Mouse (Mus musculus) embryonic facial prominence, embryonic 15.5 days (tissue): ENCODE data around the gene Ripply1. TPM values are rescaled to one million over a fixed set of nuclear protein-coding genes. Genes with fewer than 3 reads are reported as not detected.

ENCODE experiments used
- ATAC-seq: fragments of 200-750 bp; cut with Nextera tagmentation; 2 replicates; pipeline ENCODE4 v1.8.0; 2017; ENCODE audit warnings: low read depth, moderate TSS enrichment; ENCODE audit not compliant: insufficient number of reproducible peaks, low FRiP score, low TSS enrichment
- H3K27ac ChIP-seq: fragments of 300-500 bp; sonication (generic); replicated peaks from 2 replicates; pipeline ENCODE4 v1.5.1; 2015; ENCODE audit warnings: mild to moderate bottlenecking, inconsistent platforms
- H3K27me3 ChIP-seq: fragments of 300-500 bp; sonication (generic); 2 replicates; pipeline ENCODE4 v1.6.1; 2015; ENCODE audit warnings: inconsistent platforms
- H3K36me3 ChIP-seq: fragments of 300-500 bp; sonication (generic); 2 replicates; pipeline ENCODE4 v1.6.1; 2015; ENCODE audit warnings: mild to moderate bottlenecking, inconsistent platforms
- H3K4me1 ChIP-seq: fragments of 300-500 bp; sonication (generic); 2 replicates; pipeline ENCODE4 v1.6.1; 2015; ENCODE audit warnings: inconsistent platforms
- H3K4me2 ChIP-seq: fragments of 300-500 bp; sonication (generic); replicated peaks from 2 replicates; pipeline ENCODE4 v1.6.1; 2015; ENCODE audit warnings: mild to moderate bottlenecking, inconsistent platforms
- H3K4me3 ChIP-seq: fragments of 300-500 bp; sonication (generic); replicated peaks from 2 replicates; pipeline ENCODE4 v1.5.1; 2015; ENCODE audit warnings: mild to moderate bottlenecking, inconsistent platforms
- H3K9ac ChIP-seq: fragments of 300-500 bp; sonication (generic); 2 replicates; pipeline ENCODE4 v1.6.1; 2015; ENCODE audit warnings: inconsistent platforms
- H3K9me3 ChIP-seq: fragments of 300-500 bp; sonication (generic); replicated peaks from 2 replicates; pipeline ENCODE4 v1.6.1; 2016; ENCODE audit warnings: inconsistent platforms
- whole genome bisulfite sequencing: fragments of 180-500 bp; shearing (Covaris S2); methylation state at CpG from one replicate; pipeline ENCODE4 v1.1.7; 2015; 5-methylcytosine and 5-hydroxymethylcytosine counted together
- polyA plus RNA-seq: library from polyadenylated mRNA; unstranded; fragments of >200 nt; fragmentation: Nextera tagmentation; extraction: Ambion mirVana; gene quantifications from 2 replicates; pipeline ENCODE4 v1.2.1, GENCODE M21; 2015

Ripply1 gene
- polyA plus RNA-seq, 1 experiment from 2014 or later = 1.8 TPM

DNA sequence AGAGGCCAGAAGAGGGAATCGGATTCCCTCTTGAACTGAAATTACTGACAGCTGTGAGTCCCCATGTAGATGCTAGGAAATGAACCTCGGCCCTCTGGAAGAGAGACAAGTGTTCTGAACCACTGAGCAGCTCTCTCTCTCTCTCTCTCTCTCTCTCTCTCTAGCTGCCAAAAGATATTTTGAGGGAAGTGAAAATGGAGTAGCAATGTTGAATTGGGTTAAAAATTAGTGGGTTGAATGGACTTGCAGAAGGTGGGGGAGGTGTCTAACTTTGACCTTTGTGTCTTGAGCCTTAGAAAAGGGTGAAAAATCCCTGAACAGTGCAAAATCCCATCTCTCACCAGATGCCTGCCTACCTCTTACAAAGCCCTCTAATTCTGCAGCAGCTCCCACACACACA lies 25.2 kb upstream of the Ripply1 start:
- no peaks in the 10 kb centered on the region for H3K9me3 ChIP-seq
- WGBS = 40% methylated on average over 2 of the region's 2 CpGs
- H3K9ac ChIP-seq = no peak overlapping the region
- no peaks in the 10 kb centered on the region for H3K4me1 ChIP-seq
- no peak overlapping the region for H3K4me3 ChIP-seq
- H3K27ac ChIP-seq = no peak overlapping the region
- H3K36me3 ChIP-seq = no peaks in the 10 kb centered on the region
- no peak overlapping the region for H3K4me2 ChIP-seq
- ATAC-seq = no peak
- H3K27me3 ChIP-seq = peaks cover 6% of the 10 kb centered on the region; the same call in 1 of the 2 replicates

- WGBS = 88% methylated on average over 4 of the region's 4 CpGs
- H3K27me3 ChIP-seq = peaks cover 6% of the 10 kb centered on the region; the same call in 1 of the 2 replicates
Observed at GRCm38 (mm10) chrX:139805918-139806317, 23.8 kb upstream of the Ripply1 start.

DNA sequence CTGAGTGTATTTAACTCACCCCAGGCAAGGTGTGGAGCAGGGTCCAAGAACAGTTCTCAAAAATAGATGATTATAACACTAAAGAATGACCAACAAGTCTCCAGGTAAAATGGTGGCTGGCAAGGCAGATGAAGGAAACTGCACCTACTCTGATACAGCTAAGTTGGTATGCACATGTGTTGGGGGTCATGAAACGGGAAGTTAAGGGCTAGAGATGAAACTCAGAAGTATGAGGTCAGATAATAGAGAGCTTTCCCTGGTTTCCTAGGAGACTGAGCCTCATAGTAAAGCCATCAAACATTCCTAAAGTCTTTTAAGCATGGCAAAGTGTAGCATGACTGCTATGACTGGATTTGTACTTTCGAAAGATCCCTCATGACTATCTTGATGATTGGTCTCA lies 20.9 kb upstream of the Ripply1 start:
- Histone ChIP-seq H3K9ac (no peak overlapping the region), H3K4me1 (no peaks in the 10 kb centered on the region), H3K27me3 (no peaks in the 10 kb centered on the region), H3K4me2 (no peak overlapping the region), H3K9me3 (no peaks in the 10 kb centered on the region), H3K27ac (no peak overlapping the region), H3K36me3 (no peaks in the 10 kb centered on the region), H3K4me3 (no peak overlapping the region)
- no peak for ATAC-seq
- WGBS = 63% methylated on average over 2 of the region's 2 CpGs

More at GRCm38 (mm10) chrX:139805918-139806317, 23.8 kb upstream of the Ripply1 start:
- Histone ChIP-seq H3K27ac (no peak overlapping the region), H3K4me1 (no peaks in the 10 kb centered on the region), H3K36me3 (no peaks in the 10 kb centered on the region), H3K9ac (no peak overlapping the region), H3K4me2 (no peak overlapping the region), H3K9me3 (no peaks in the 10 kb centered on the region), H3K4me3 (no peak overlapping the region)
- no peak for ATAC-seq

GRCm38 (mm10) chrX:139800406-139800878 lies 18.3 kb upstream of the Ripply1 start, which contains the start of gene Cldn2:
Gene Cldn2, plus strand, starts transcription at chrX:139800828.
- ATAC-seq = no peak
- WGBS = 59% methylated on average over 8 of the region's 8 CpGs
- Histone ChIP-seq H3K36me3 (no peaks in the 10 kb centered on the region), H3K4me1 (no peaks in the 10 kb centered on the region), H3K4me2 (no peak within 1 kb of the TSS), H3K9me3 (no peaks in the 10 kb centered on the region), H3K9ac (no peak within 1 kb of the TSS), H3K27me3 (no peaks in the 10 kb centered on the region), H3K27ac (no peak within 1 kb of the TSS), H3K4me3 (no peak within 1 kb of the TSS)

- H3K9me3 ChIP-seq = no peaks in the 10 kb centered on the region
- H3K4me2 ChIP-seq = no peak overlapping the region
- H3K27ac ChIP-seq = no peak overlapping the region
- no peaks in the 10 kb centered on the region for H3K36me3 ChIP-seq
- H3K4me3 ChIP-seq = no peak overlapping the region
- WGBS = 81% methylated on average over 3 of the region's 3 CpGs
- ATAC-seq = no peak
- H3K4me1 ChIP-seq = no peaks in the 10 kb centered on the region
- H3K27me3 ChIP-seq = no peaks in the 10 kb centered on the region
- no peak overlapping the region for H3K9ac ChIP-seq
Observed at GRCm38 (mm10) chrX:139799953-139800352, 17.8 kb upstream of the Ripply1 start.

- ATAC-seq = no peak
- H3K4me1 ChIP-seq = no peaks in the 10 kb centered on the region
- no peak overlapping the region for H3K4me2 ChIP-seq
- WGBS = 62% methylated on average over 9 of the region's 9 CpGs
- no peaks in the 10 kb centered on the region for H3K27me3 ChIP-seq
- H3K9me3 ChIP-seq = no peaks in the 10 kb centered on the region
- H3K4me3 ChIP-seq = no peak overlapping the region
- no peak overlapping the region for H3K27ac ChIP-seq
- no peaks in the 10 kb centered on the region for H3K36me3 ChIP-seq
- H3K9ac ChIP-seq = no peak overlapping the region
Observed at GRCm38 (mm10) chrX:139797875-139798274, 15.7 kb upstream of the Ripply1 start.

DNA sequence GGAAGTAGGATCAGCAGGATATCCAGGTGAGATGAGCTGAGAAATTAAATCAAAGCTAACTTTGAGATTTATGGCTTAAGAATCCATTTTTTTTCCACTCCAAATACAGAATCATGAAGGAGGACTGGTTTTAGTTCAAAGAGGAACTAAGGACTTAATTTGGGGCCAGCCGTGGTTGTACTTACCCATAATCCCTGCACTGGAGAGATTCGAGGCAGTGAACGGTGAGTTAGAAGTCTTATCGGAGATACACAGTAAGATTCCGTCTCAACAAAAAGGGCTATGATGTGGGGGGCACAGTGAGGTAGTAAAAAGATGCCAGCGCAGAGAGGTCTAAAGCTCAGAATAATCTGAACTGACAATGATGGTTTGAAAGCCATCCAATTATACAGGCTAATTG lies 13.9 kb upstream of the Ripply1 start:
- Histone ChIP-seq H3K36me3 (no peaks in the 10 kb centered on the region), H3K27ac (no peak overlapping the region), H3K27me3 (no peaks in the 10 kb centered on the region), H3K4me3 (no peak overlapping the region), H3K9me3 (no peaks in the 10 kb centered on the region), H3K4me2 (no peak overlapping the region), H3K9ac (no peak overlapping the region), H3K4me1 (no peaks in the 10 kb centered on the region)
- no peak for ATAC-seq
- 65% methylated on average over 6 of the region's 6 CpGs for WGBS

- Histone ChIP-seq H3K9ac (no peak overlapping the region), H3K4me1 (no peaks in the 10 kb centered on the region), H3K4me3 (no peak overlapping the region), H3K9me3 (no peaks in the 10 kb centered on the region), H3K27ac (no peak overlapping the region), H3K27me3 (no peaks in the 10 kb centered on the region), H3K4me2 (no peak overlapping the region), H3K36me3 (no peaks in the 10 kb centered on the region)
- 81% methylated on average over 7 of the region's 7 CpGs for WGBS
- ATAC-seq = no peak
Observed at GRCm38 (mm10) chrX:139794072-139794845, 12.1 kb upstream of the Ripply1 start.

DNA sequence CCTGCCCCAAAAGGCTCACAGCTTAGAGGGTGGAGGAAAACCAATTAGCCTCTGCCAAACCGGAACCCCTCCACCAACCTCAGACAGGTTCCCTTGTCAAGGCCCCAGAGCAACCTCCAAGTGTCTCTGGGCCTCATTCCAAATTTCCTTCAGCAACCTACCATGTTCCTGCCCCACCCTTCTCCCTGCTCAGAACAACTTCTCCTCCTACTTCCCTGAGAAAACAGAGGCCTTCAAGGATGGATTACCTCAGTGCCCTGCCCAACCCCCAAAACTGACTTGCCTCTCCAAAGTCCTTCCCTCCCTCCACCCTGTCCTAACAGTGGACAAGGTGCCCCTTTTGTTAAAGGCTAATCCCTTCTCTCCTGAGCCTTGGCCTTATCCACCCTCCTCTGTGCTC lies 3.6 kb upstream of the Ripply1 start:
- no peaks in the 10 kb centered on the region for H3K4me1 ChIP-seq
- 48% methylated on average over 1 of the region's 1 CpGs for WGBS
- peaks cover 2% of the 10 kb centered on the region; the same call in 1 of the 2 replicates for H3K27me3 ChIP-seq
- no peak for ATAC-seq
- H3K9me3 ChIP-seq = no peaks in the 10 kb centered on the region
- H3K9ac ChIP-seq = no peak overlapping the region
- no peak overlapping the region for H3K4me3 ChIP-seq
- H3K27ac ChIP-seq = no peak overlapping the region
- H3K4me2 ChIP-seq = no peak overlapping the region
- no peaks in the 10 kb centered on the region for H3K36me3 ChIP-seq

GRCm38 (mm10) chrX:139783045-139783422 lies 881 bp upstream of the Ripply1 start:
- ATAC-seq = no peak
- peaks cover 2% of the 10 kb centered on the region; the same call in 1 of the 2 replicates for H3K27me3 ChIP-seq
- no peaks in the 10 kb centered on the region for H3K36me3 ChIP-seq
- H3K9me3 ChIP-seq = no peaks in the 10 kb centered on the region
- H3K4me1 ChIP-seq = no peaks in the 10 kb centered on the region
- 56% methylated on average over 3 of the region's 3 CpGs for WGBS
- H3K4me2 ChIP-seq = no peak overlapping the region
- H3K9ac ChIP-seq = no peak overlapping the region
- H3K4me3 ChIP-seq = no peak overlapping the region
- no peak overlapping the region for H3K27ac ChIP-seq

DNA sequence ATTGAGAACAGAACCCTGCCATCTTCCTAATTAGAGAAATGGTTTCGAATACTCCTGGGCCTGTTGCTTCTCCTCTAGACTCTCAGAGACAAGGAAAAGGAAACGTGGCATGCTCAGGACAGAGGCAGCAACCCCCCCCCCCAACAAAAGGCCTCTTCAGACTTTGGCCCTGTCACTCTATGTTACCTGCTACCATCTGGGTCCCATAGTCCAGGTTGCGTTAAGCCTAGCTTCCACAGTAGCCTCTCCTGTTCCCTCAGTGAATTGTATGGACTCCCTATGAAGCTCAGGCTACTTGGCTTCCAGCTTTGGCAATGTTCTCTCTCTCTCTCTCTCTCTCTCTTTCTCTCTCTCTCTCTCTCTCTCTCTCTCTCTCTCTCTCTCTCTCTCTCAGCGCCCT lies 590 bp downstream of the Ripply1 start:
- no peak overlapping the region for H3K4me3 ChIP-seq
- no peak overlapping the region for H3K27ac ChIP-seq
- H3K4me1 ChIP-seq = no peaks in the 10 kb centered on the region
- H3K27me3 ChIP-seq = peaks cover 2% of the 10 kb centered on the region; the same call in 1 of the 2 replicates
- no peak overlapping the region for H3K4me2 ChIP-seq
- no peaks in the 10 kb centered on the region for H3K36me3 ChIP-seq
- H3K9ac ChIP-seq = no peak overlapping the region
- no peak for ATAC-seq
- WGBS = 71% methylated on average over 4 of the region's 4 CpGs
- no peaks in the 10 kb centered on the region for H3K9me3 ChIP-seq

- WGBS = 64% methylated on average over 3 of the region's 3 CpGs
- Histone ChIP-seq H3K4me1 (no peaks in the 10 kb centered on the region), H3K36me3 (no peaks in the 10 kb centered on the region), H3K27ac (no peak overlapping the region), H3K9ac (no peak overlapping the region), H3K27me3 (peaks cover 2% of the 10 kb centered on the region; the same call in 1 of the 2 replicates), H3K9me3 (no peaks in the 10 kb centered on the region), H3K4me2 (no peak overlapping the region), H3K4me3 (no peak overlapping the region)
- ATAC-seq = no peak
Observed at GRCm38 (mm10) chrX:139780988-139781387, 1.2 kb downstream of the Ripply1 start.
